Mouse (Mus musculus) liver, embryonic 15.5 days (tissue): Measurements from ENCODE around the gene Col16a1. TPM values are rescaled to one million over a fixed set of nuclear protein-coding genes. Genes with fewer than 3 reads are reported as not detected.

ENCODE experiments used
- ATAC-seq: fragments of 200-750 bp; cut with Nextera tagmentation; 2 replicates; pipeline ENCODE4 v1.8.0; 2017; ENCODE audit warnings: moderate number of reproducible peaks, mild to moderate bottlenecking, moderate library complexity; ENCODE audit not compliant: insufficient read depth
- H3K27ac ChIP-seq: fragments of 300-500 bp; sonication (generic); replicated peaks from 2 replicates; pipeline ENCODE4 v1.5.1; 2015; ENCODE audit warnings: mild to moderate bottlenecking, inconsistent platforms
- H3K27me3 ChIP-seq: fragments of 300-500 bp; sonication (generic); 2 replicates; pipeline ENCODE4 v1.6.1; 2015; ENCODE audit warnings: mild to moderate bottlenecking, inconsistent platforms
- H3K36me3 ChIP-seq: fragments of 300-500 bp; sonication (generic); replicated peaks from 2 replicates; pipeline ENCODE4 v1.6.1; 2015; ENCODE audit warnings: moderate library complexity, mild to moderate bottlenecking, inconsistent platforms
- H3K4me1 ChIP-seq: fragments of 300-500 bp; sonication (generic); replicated peaks from 2 replicates; pipeline ENCODE4 v1.6.1; 2015; ENCODE audit warnings: inconsistent platforms
- H3K4me2 ChIP-seq: fragments of 300-500 bp; sonication (generic); 2 replicates; pipeline ENCODE4 v1.6.1; 2015; ENCODE audit warnings: moderate library complexity, mild to moderate bottlenecking, inconsistent platforms
- H3K4me3 ChIP-seq: fragments of 300-500 bp; sonication (generic); replicated peaks from 2 replicates; pipeline ENCODE4 v1.5.1; 2015; ENCODE audit warnings: mild to moderate bottlenecking, inconsistent platforms
- H3K9ac ChIP-seq: fragments of 300-500 bp; sonication (generic); 2 replicates; pipeline ENCODE4 v1.6.1; 2015; ENCODE audit warnings: moderate library complexity, mild to moderate bottlenecking, inconsistent platforms
- H3K9me3 ChIP-seq: fragments of 300-500 bp; sonication (generic); replicated peaks from 2 replicates; pipeline ENCODE4 v1.6.1; 2016; ENCODE audit warnings: inconsistent platforms
- WGBS: fragments of 180-500 bp; shearing (Covaris S2); methylation state at CpG from one replicate; pipeline ENCODE4 v1.1.7; 2015; ENCODE audit warnings: mixed read lengths; ENCODE audit not compliant: insufficient replicate concordance; 5-methylcytosine and 5-hydroxymethylcytosine counted together
- polyA plus RNA-seq: library from polyadenylated mRNA; unstranded; fragments of >200 nt; fragmentation: Nextera tagmentation; extraction: Ambion mirVana; gene quantifications from 2 replicates; pipeline ENCODE4 v1.2.1, GENCODE M21; 2015

The Col16a1 gene
- polyA plus RNA-seq, 1 experiment from 2014 or later: 3.4 TPM

- Histone ChIP-seq H3K36me3 (peaks cover 24% of the 10 kb centered on the region), H3K4me1 (peaks cover 16% of the 10 kb centered on the region), H3K9ac (no peak overlapping the region), H3K4me2 (no peak overlapping the region), H3K27me3 (peaks cover 9% of the 10 kb centered on the region; the same call in 1 of the 2 replicates), H3K4me3 (no peak overlapping the region), H3K27ac (no peak overlapping the region), H3K9me3 (no peaks in the 10 kb centered on the region)
- ATAC-seq: no peak
- WGBS: 59% methylated on average over 13 of the region's 13 CpGs
Measured at GRCm38 (mm10) chr4:130130641-130131350, 83.2 kb downstream of the Col16a1 start.

- no peak overlapping the region for H3K9ac ChIP-seq
- ATAC-seq: no peak
Measured at GRCm38 (mm10) chr4:130131448-130132105, 83.9 kb downstream of the Col16a1 start.

GRCm38 (mm10) chr4:130133399-130133798 is 85.8 kb downstream of the Col16a1 start:
- WGBS: 40% methylated on average over 6 of the region's 6 CpGs
- Histone ChIP-seq H3K9me3 (no peaks in the 10 kb centered on the region), H3K27me3 (peaks cover 31% of the 10 kb centered on the region), H3K4me1 (peaks cover 10% of the 10 kb centered on the region), H3K4me2 (no peak overlapping the region), H3K4me3 (no peak overlapping the region), H3K36me3 (no peaks in the 10 kb centered on the region), H3K9ac (no peak overlapping the region), H3K27ac (no peak overlapping the region)
- ATAC-seq: no peak

More at GRCm38 (mm10) chr4:130131448-130132105, 83.9 kb downstream of the Col16a1 start:
- Histone ChIP-seq H3K4me2 (no peak overlapping the region), H3K4me3 (no peak overlapping the region), H3K36me3 (peaks cover 17% of the 10 kb centered on the region), H3K27ac (no peak overlapping the region), H3K27me3 (peaks cover 13% of the 10 kb centered on the region; the same call in 1 of the 2 replicates), H3K4me1 (peaks cover 16% of the 10 kb centered on the region), H3K9me3 (no peaks in the 10 kb centered on the region)
- WGBS: 63% methylated on average over 7 of the region's 7 CpGs

GRCm38 (mm10) chr4:130138441-130139213 is 91.0 kb downstream of the Col16a1 start:
- peak overlapping the region; percentile 5; the same call in 1 of the 2 replicates for H3K4me3 ChIP-seq
- H3K9me3 ChIP-seq: no peaks in the 10 kb centered on the region
- no peaks in the 10 kb centered on the region; the same call in 1 of the 2 replicates for H3K4me1 ChIP-seq
- no peaks in the 10 kb centered on the region for H3K36me3 ChIP-seq
- peaks cover 83% of the 10 kb centered on the region for H3K27me3 ChIP-seq
- 0 out of 2 replicates have a peak, but pooled peaks have one; percentile 39 for ATAC-seq
- no peak overlapping the region for H3K9ac ChIP-seq
- whole genome bisulfite sequencing: 2% methylated on average over 46 of the region's 57 CpGs
- no peak overlapping the region for H3K27ac ChIP-seq
- H3K4me2 ChIP-seq: no peak overlapping the region

DNA sequence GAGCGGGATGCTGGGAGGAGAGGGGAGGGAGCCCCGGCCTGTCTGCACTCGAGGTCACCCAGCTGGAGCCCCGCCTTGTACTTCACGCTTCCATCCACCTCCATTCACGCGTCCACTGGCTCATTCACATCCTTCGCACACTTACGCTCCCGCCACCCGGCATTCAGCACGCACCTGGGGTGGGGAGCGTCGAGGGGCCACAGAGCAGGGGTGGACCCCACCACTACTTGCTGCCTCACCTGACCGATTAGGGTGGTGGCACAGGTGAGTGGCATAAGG is 91.5 kb downstream of the Col16a1 start, which contains the start of gene Hcrtr1:
Gene Hcrtr1, minus strand, starts transcription at position 146 of the 279 bp plus-strand sequence.
- no peaks in the 10 kb centered on the region for H3K36me3 ChIP-seq
- H3K4me3 ChIP-seq: peak within 1 kb of the TSS; percentile 5; the same call in 1 of the 2 replicates
- H3K9me3 ChIP-seq: no peaks in the 10 kb centered on the region
- H3K4me2 ChIP-seq: no peak within 1 kb of the TSS
- 6% methylated on average over 15 of the region's 15 CpGs for WGBS
- no peak within 1 kb of the TSS for H3K9ac ChIP-seq
- no peak within 1 kb of the TSS for H3K27ac ChIP-seq
- ATAC-seq: no peak
- peaks cover 88% of the 10 kb centered on the region for H3K27me3 ChIP-seq
- no peaks in the 10 kb centered on the region; the same call in 1 of the 2 replicates for H3K4me1 ChIP-seq

DNA sequence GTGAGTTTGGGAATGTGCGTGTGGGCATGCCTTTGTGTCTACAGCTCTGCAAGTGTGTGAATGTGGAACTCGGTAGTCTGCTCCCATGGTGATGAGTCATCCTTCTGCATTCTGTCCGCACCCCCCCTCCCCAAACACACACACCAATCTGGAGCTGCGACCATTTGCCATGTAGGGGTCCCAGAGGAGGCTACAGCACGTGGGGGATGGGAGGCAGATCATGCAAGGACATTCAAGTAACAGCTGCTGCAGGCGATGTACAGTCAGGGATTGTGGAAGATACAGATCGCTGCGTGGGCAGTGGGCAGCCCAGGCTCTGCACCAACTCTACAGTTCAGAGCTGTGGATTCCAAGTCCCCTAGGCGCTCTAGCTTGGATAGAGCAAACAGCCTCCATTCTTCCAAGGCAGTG is 93.4 kb downstream of the Col16a1 start:
- no peak for ATAC-seq
- no peak overlapping the region for H3K27ac ChIP-seq
- H3K36me3 ChIP-seq: no peaks in the 10 kb centered on the region
- no peak overlapping the region for H3K4me3 ChIP-seq
- H3K9ac ChIP-seq: no peak overlapping the region
- H3K27me3 ChIP-seq: peaks cover 79% of the 10 kb centered on the region
- no peaks in the 10 kb centered on the region; the same call in 1 of the 2 replicates for H3K4me1 ChIP-seq
- H3K4me2 ChIP-seq: no peak overlapping the region
- 39% methylated on average over 9 of the region's 9 CpGs for WGBS
- H3K9me3 ChIP-seq: no peaks in the 10 kb centered on the region

DNA sequence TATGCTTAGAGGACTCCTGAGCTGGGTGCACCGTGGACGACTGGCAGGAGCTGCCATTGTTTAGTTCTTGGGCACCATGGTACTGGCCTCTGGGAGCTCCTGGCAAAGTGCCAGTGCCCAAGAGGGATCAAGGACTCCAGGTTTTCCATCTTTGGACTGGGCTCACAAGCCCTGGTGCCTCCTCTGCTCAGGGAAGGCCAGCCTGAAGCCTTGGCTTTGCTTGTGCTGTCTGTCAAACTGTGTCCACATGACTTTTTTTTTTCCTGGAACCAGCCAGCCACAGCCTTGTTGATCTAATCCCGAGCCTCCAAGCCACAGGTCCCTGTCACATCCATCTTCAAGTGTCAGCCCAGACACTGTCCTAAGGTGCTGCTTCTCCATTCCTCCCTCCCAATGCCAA is 94.1 kb downstream of the Col16a1 start:
- Histone ChIP-seq H3K4me3 (no peak overlapping the region), H3K9ac (no peak overlapping the region), H3K4me1 (no peaks in the 10 kb centered on the region; the same call in 1 of the 2 replicates), H3K27me3 (peaks cover 76% of the 10 kb centered on the region), H3K27ac (no peak overlapping the region), H3K4me2 (no peak overlapping the region), H3K9me3 (no peaks in the 10 kb centered on the region), H3K36me3 (no peaks in the 10 kb centered on the region)
- 46% methylated on average over 3 of the region's 3 CpGs for WGBS
- no peak for ATAC-seq

DNA sequence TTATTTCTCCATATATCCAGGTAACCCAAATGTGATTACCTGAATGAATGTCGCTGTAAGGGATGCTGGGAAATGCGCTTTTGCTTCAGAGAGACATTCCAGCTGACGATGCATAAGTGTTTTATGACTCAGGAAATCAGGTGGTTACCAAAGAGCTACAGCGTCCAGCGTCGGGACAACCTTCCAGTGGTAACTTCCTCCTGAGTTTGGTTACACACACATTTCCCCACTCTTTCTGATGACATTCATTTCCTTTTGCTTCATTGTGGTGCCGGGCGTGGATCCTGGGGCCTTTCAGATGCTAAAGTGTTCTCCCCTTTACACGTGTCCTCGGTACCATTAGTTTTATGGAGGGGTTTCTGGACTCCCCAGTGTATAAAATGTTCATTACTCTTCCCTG is 100.8 kb downstream of the Col16a1 start:
- peaks cover 47% of the 10 kb centered on the region for H3K27me3 ChIP-seq
- no peak overlapping the region for H3K9ac ChIP-seq
- 25% methylated on average over 10 of the region's 10 CpGs for WGBS
- H3K4me2 ChIP-seq: no peak overlapping the region
- H3K36me3 ChIP-seq: no peaks in the 10 kb centered on the region
- H3K27ac ChIP-seq: no peak overlapping the region
- no peaks in the 10 kb centered on the region for H3K9me3 ChIP-seq
- H3K4me1 ChIP-seq: no peaks in the 10 kb centered on the region
- H3K4me3 ChIP-seq: no peak overlapping the region
- ATAC-seq: no peak

Other genes with a start within 250 kb of the Col16a1 start
- gene Ptp4a2, start 236.6 kb upstream of the Col16a1 start, polyA plus RNA-seq: 140 and 174 TPM in 2 replicates
- gene Spocd1, start 118.6 kb upstream of the Col16a1 start, polyA plus RNA-seq: not detected in 2 replicates
- 0.06 and 0.22 TPM in 2 replicates for gene Adgrb2, start 63.0 kb upstream of the Col16a1 start, polyA plus RNA-seq
- 41.2 and 46.9 TPM in 2 replicates for gene Pef1, start 54.7 kb downstream of the Col16a1 start, polyA plus RNA-seq
- gene Hcrtr1, start 91.5 kb downstream of the Col16a1 start, polyA plus RNA-seq: not detected in 2 replicates
- gene Tinagl1, start 127.3 kb downstream of the Col16a1 start, polyA plus RNA-seq: 41.1 and 47.6 TPM in 2 replicates
- not detected in 2 replicates for gene Gm853, start 174.6 kb downstream of the Col16a1 start, polyA plus RNA-seq
- gene Serinc2, start 231.4 kb downstream of the Col16a1 start, polyA plus RNA-seq: 1.1 and 1.3 TPM in 2 replicates